Mouse (Mus musculus): ENCODE measurements at regions not wholly inside any gene's neighbourhood (a gene's known extent, or its start where the extent isn't known, plus 50 kb on each side); places are given as distances from the start of the nearest gene placed in this dataset.

DNA sequence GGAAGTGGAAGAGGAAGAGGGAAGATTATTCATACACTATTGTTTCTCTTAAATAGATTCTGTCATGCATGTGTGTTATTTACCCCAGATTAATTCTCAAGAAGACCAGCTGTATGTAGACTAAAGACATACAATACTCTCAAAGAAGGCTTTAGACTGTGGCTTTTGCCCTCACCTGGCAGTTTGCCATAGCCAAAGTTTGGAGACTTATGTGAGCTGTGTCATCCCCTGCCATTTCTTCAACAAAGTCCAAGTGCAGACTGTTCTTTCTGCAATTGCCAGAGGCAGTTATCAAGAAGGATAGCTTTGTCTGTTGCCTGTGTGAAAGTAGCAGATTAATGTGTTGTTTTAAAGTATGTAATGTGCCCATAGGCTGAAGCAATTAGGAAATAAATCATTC, 1485.0 kb upstream of the Slc10a2 start:
- no peak for ATAC-seq
- no peaks in the 10 kb centered on the region for H3K27me3 ChIP-seq (replicated peaks; ENCODE audit: control insufficient read depth, insufficient read depth, low read length)

DNA sequence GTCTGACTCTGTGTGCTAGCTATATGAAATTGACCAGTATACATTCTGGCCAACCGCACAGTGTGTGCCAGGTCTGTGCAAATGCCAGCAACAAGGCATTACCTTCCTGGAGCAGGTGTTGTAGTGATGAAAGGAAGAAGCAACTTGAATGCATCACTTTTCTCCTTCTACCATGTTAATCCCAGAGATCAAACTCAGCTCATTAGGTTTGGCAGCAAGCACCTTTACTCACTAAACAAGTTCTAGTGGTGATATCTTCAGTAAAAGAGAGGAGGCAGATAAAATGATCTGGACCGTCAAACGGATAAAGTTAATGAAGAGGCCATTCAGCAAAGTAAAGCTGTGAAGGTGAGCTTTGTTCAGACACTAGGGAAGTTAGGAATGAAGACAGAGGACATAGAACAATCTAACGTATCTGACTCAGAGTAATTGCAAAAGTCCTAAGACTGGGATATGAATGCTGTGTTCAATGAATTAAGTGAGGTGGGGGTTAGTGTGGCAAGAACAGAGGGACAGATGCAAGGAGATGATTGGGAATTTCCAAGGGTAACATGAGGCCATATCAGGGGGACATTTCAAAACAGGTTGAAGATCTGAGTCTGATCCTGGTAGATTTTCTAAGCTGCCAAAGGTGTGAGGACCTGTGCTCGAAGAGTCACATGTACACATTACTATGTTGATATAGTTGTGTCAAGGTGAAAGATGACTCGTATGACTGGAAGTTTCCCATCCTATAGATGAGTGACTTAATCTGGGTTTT, 1478.4 kb upstream of the Slc10a2 start:
- ATAC-seq: no peak
- Histone ChIP-seq H3K27ac (ENCODE audit: low read depth, low read length) (no peak overlapping the region), H3K9ac (ENCODE audit: low read depth, low read length) (no peak overlapping the region), H3K9me3 (ENCODE audit: control insufficient read depth) (no peaks in the 10 kb centered on the region), H3K4me1 (replicated peaks; ENCODE audit: control insufficient read depth, insufficient read depth, low read length) (no peaks in the 10 kb centered on the region), H3K27me3 (replicated peaks; ENCODE audit: control insufficient read depth, insufficient read depth, low read length) (no peaks in the 10 kb centered on the region), H3K36me3 (ENCODE audit: control insufficient read depth, insufficient read depth) (no peaks in the 10 kb centered on the region), H3K4me2 (replicated peaks; ENCODE audit: low read depth) (no peak overlapping the region), H3K4me3 (ENCODE audit: low read depth, low read length) (no peak overlapping the region)
- 88% methylated on average over 6 of the region's 6 CpGs for WGBS
- TF ChIP-seq CTCF (IDR thresholded peaks at IDR 0.05; ENCODE audit: low read depth): no peak

More for the DNA sequence above, 1485.0 kb upstream of the Slc10a2 start:
- Histone ChIP-seq H3K9ac (ENCODE audit: low read depth, low read length) (no peak overlapping the region), H3K36me3 (ENCODE audit: control insufficient read depth, insufficient read depth) (no peaks in the 10 kb centered on the region), H3K27ac (ENCODE audit: low read depth, low read length) (no peak overlapping the region), H3K4me2 (replicated peaks; ENCODE audit: low read depth) (no peak overlapping the region), H3K9me3 (ENCODE audit: control insufficient read depth) (no peaks in the 10 kb centered on the region), H3K4me1 (replicated peaks; ENCODE audit: control insufficient read depth, insufficient read depth, low read length) (no peaks in the 10 kb centered on the region), H3K4me3 (ENCODE audit: low read depth, low read length) (no peak overlapping the region)
- no peak for TF ChIP-seq CTCF (IDR thresholded peaks at IDR 0.05; ENCODE audit: low read depth)

DNA sequence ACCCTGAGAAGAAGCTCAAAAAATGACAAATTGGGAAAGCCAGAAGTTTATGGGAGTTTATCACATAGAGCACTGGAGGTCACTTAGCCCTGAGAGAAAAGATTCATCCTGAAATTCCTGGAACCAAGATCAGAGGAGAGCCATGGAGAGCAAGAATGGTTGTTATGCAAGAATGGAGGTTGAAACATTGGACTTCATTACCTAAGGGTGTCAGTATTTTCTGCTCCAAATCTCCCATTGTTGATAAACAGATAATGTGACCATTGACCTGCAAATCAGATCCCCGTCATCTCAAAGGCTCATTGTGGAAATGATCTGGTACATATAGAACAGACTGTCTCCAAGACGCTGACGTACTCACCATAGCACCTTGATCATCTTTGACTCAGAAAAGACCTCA, 1477.6 kb upstream of the Slc10a2 start:
- no peak overlapping the region for H3K27ac ChIP-seq (ENCODE audit: low read depth, low read length)
- ATAC-seq: no peak
- H3K9me3 ChIP-seq (ENCODE audit: control insufficient read depth): no peaks in the 10 kb centered on the region
- H3K27me3 ChIP-seq (replicated peaks; ENCODE audit: control insufficient read depth, insufficient read depth, low read length): no peaks in the 10 kb centered on the region
- no peak overlapping the region for H3K4me2 ChIP-seq (replicated peaks; ENCODE audit: low read depth)
- no peak overlapping the region for H3K4me3 ChIP-seq (ENCODE audit: low read depth, low read length)
- no peaks in the 10 kb centered on the region for H3K36me3 ChIP-seq (ENCODE audit: control insufficient read depth, insufficient read depth)
- no peak for TF ChIP-seq CTCF (IDR thresholded peaks at IDR 0.05; ENCODE audit: low read depth)
- H3K9ac ChIP-seq (ENCODE audit: low read depth, low read length): no peak overlapping the region
- no peaks in the 10 kb centered on the region for H3K4me1 ChIP-seq (replicated peaks; ENCODE audit: control insufficient read depth, insufficient read depth, low read length)
- 89% methylated on average over 3 of the region's 3 CpGs for WGBS

DNA sequence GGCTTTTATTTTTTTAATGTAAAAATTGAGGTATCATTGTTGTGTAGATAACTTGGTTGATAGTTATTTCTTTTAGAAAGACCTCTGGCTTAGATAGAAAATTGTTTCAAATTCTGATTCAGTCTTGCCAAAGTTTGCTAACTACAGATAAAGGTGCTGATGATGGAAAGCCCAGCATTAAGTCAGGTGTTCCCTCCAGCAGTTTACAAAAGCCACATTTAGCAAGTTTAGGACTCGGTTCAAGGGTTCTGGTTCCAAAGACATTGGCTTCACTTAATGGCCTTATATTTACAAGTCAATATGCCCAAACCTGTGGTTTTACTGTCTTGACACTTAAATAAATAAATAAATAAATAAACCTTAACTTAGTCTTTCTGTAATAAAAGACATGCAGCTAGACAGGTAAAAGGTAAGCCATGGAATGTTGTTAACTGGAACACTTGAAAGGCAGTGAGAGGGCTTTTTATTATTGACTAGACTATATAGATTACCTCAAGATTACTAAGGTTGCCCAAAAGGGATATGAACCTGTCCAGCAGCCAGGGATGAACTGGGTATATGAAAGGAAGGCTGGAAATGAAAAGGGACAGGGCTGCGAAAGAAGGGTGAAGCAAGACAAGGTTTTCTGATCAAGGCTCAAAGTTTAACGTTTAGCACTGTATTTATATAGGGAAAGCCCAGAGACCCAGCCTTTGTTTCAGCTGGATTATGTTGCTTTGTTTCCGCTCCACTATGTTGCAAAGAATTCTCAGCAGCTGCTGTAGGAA, 1472.9 kb upstream of the Slc10a2 start:
- H3K9me3 ChIP-seq (ENCODE audit: control insufficient read depth): no peaks in the 10 kb centered on the region
- H3K36me3 ChIP-seq (ENCODE audit: control insufficient read depth, insufficient read depth): no peaks in the 10 kb centered on the region
- H3K27ac ChIP-seq (ENCODE audit: low read depth, low read length): no peak overlapping the region
- no peaks in the 10 kb centered on the region for H3K4me1 ChIP-seq (replicated peaks; ENCODE audit: control insufficient read depth, insufficient read depth, low read length)
- no peaks in the 10 kb centered on the region for H3K27me3 ChIP-seq (replicated peaks; ENCODE audit: control insufficient read depth, insufficient read depth, low read length)
- no peak overlapping the region for H3K9ac ChIP-seq (ENCODE audit: low read depth, low read length)
- TF ChIP-seq CTCF (IDR thresholded peaks at IDR 0.05; ENCODE audit: low read depth): no peak
- no peak for ATAC-seq
- no peak overlapping the region for H3K4me2 ChIP-seq (replicated peaks; ENCODE audit: low read depth)
- no peak overlapping the region for H3K4me3 ChIP-seq (ENCODE audit: low read depth, low read length)
- WGBS: 77% methylated on average over 4 of the region's 4 CpGs

DNA sequence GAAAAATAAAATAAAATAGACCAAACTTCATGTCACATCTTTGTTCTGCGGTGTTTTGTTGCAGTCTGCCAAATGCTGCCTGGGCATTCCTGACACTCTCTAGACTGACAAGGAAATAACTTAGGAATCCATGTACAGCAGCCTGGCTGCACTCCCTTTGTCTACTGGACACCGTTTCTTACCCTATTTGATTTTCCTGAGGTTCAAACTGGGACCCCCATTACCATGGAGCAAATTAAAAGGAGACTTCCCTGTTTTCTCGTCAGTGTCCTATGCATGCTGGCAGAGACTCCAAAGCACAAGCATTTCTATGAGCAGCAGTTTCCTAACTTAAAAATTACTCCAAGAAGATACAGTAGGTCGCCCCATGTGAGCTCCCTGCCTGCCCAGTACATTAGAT, 1470.1 kb upstream of the Slc10a2 start:
- H3K9ac ChIP-seq (ENCODE audit: low read depth, low read length): no peak overlapping the region
- no peak for ATAC-seq
- H3K4me3 ChIP-seq (ENCODE audit: low read depth, low read length): no peak overlapping the region
- no peak overlapping the region for H3K4me2 ChIP-seq (replicated peaks; ENCODE audit: low read depth)
- no peaks in the 10 kb centered on the region for H3K27me3 ChIP-seq (replicated peaks; ENCODE audit: control insufficient read depth, insufficient read depth, low read length)
- no peak for TF ChIP-seq CTCF (IDR thresholded peaks at IDR 0.05; ENCODE audit: low read depth)
- H3K27ac ChIP-seq (ENCODE audit: low read depth, low read length): no peak overlapping the region
- H3K36me3 ChIP-seq (ENCODE audit: control insufficient read depth, insufficient read depth): no peaks in the 10 kb centered on the region
- no peaks in the 10 kb centered on the region for H3K4me1 ChIP-seq (replicated peaks; ENCODE audit: control insufficient read depth, insufficient read depth, low read length)
- 76% methylated on average over 4 of the region's 4 CpGs for WGBS
- no peaks in the 10 kb centered on the region for H3K9me3 ChIP-seq (ENCODE audit: control insufficient read depth)

DNA sequence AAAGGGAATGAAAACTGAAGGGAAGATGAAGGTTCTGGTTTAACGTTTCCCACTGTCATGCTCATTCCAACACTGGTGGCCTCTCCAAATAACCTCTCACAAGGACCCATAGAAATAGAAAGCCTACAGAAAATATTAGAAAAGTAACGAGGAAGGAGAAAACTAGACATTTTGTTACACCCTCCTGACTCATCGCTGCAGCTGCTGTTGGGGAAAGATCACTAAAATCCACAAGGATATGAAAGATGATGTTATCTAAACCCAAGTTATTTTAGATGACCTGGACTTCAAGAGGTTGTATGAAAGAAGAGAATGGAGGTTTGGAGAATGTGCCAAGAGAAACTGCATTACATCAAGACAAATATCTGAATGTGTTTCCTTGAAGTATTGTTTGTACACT, 1468.3 kb upstream of the Slc10a2 start:
- TF ChIP-seq CTCF (IDR thresholded peaks at IDR 0.05; ENCODE audit: low read depth): no peak
- WGBS: 94% methylated on average over 3 of the region's 3 CpGs

More for the DNA sequence above, 1468.3 kb upstream of the Slc10a2 start:
- H3K4me2 ChIP-seq (replicated peaks; ENCODE audit: low read depth): no peak overlapping the region
- H3K27me3 ChIP-seq (replicated peaks; ENCODE audit: control insufficient read depth, insufficient read depth, low read length): no peaks in the 10 kb centered on the region
- no peak for ATAC-seq
- no peaks in the 10 kb centered on the region for H3K9me3 ChIP-seq (ENCODE audit: control insufficient read depth)
- no peaks in the 10 kb centered on the region for H3K36me3 ChIP-seq (ENCODE audit: control insufficient read depth, insufficient read depth)
- H3K27ac ChIP-seq (ENCODE audit: low read depth, low read length): no peak overlapping the region
- no peak overlapping the region for H3K9ac ChIP-seq (ENCODE audit: low read depth, low read length)
- H3K4me3 ChIP-seq (ENCODE audit: low read depth, low read length): no peak overlapping the region
- no peaks in the 10 kb centered on the region for H3K4me1 ChIP-seq (replicated peaks; ENCODE audit: control insufficient read depth, insufficient read depth, low read length)

Data from intestine, postnatal 0 days (tissue).